Mouse (Mus musculus): ENCODE measurements around the gene Pip5k1a. TPM values are rescaled to one million over a fixed set of nuclear protein-coding genes. Genes with fewer than 3 reads are reported as not detected.
A peak's percentile ranks its signal among the peaks of the same experiment; 100 is the strongest.
"Not testable (repeated sequence)": the region's sequence is repeated elsewhere in the genome, so short reads cannot be mapped to it uniquely, and the experiment has no call there.

Pip5k1a gene
- total RNA-seq (2015; ENCODE audit: low replicate concordance): 31.5 and 42.4 TPM in 2 replicates
- 71.0 and 81.5 TPM in 2 replicates for total RNA-seq (2017; ENCODE audit: low replicate concordance)

DNA sequence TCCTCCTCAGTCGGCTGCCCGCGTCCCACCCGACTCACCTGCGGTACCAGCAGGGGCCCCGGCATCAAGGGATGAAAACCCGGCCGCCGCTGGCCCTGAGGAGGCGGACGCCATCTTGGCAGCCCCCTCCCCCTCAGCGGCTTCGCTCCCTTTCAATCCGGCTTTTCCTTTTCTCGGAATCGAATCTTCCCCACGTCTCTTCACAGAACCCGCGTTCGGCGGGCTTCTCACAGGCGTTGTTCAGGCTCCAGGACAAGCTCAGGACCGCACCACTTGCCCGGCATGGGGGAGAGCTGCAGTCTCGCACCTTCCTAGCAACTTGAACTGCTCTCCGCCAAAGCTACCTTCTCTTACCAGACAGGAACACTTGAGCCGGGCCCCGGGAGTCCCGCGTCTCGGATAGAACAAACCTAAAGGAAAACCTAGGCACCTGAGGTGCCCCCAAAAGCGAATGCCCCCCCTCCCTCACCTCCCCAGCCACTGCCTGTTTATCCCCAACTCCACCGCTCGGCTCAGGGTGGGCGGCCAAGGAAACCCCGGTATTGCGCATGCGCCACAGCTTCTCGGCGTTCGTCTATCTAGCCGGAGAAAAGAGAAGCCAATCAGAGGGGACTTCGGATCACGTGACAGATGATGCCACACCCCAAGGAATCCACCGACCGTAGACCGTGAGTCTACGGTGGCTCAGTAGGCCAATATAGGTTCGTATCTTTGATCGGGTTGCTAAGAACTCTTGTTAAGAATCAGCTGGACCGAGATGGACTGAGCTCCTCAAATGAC, at the start of gene Pip5k1a:
TSS of gene Pip5k1a (minus strand) at position 593 of the 780 bp plus-strand sequence.
- ATAC-seq (replicated peaks; ENCODE audit: low FRiP score, poor library complexity, severe bottlenecking): peak; percentile 77

- ATAC-seq (replicated peaks; ENCODE audit: low FRiP score, poor library complexity, severe bottlenecking): peak; percentile 83
Measured at GRCm38 (mm10) chr3:95153874-95154273, 47.1 kb upstream of the Pip5k1a start.

- no peak for ATAC-seq (replicated peaks; ENCODE audit: low FRiP score, poor library complexity, severe bottlenecking)
Measured at GRCm38 (mm10) chr3:95147924-95148323, 41.2 kb upstream of the Pip5k1a start.

GRCm38 (mm10) chr3:95142617-95143011, 35.9 kb upstream of the Pip5k1a start:
- ATAC-seq (replicated peaks; ENCODE audit: low FRiP score, poor library complexity, severe bottlenecking): peak; percentile 88

DNA sequence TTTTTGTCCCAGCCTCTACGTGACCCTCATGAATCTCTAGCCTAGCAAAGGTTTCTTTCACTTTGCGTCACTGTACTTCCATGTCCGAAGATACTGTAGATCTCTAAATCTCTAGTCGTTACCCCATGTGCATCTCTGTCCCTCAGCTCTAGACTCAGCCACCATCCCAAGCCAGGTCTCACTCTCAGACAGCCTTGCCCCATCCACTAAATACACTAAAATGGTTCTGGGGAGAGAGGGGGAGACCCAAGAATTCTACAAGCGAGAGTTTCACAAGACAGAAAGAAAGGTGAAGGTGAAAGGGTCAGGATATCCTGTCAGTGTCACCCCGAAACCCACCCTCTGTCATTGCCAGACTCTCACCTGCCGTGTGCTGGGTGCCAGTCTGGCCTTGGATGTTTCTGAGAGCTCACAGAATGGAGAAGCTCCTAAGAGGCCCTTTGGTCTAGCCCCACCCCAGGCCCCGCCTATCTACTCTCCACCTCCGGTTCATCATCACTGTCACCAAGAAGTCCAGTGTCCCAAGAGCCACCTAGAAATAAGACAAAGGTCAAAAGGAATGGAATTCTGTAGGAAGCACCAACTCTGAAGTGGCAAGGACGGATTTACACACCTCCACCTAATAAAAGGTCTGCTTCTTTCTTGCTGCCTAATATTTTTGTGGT, 35.4 kb upstream of the Pip5k1a start, which contains the start of gene Tnfaip8l2:
TSS of gene Tnfaip8l2 (minus strand) at position 409 of the 665 bp plus-strand sequence.
- peak; percentile 81 for ATAC-seq (replicated peaks; ENCODE audit: low FRiP score, poor library complexity, severe bottlenecking)

DNA sequence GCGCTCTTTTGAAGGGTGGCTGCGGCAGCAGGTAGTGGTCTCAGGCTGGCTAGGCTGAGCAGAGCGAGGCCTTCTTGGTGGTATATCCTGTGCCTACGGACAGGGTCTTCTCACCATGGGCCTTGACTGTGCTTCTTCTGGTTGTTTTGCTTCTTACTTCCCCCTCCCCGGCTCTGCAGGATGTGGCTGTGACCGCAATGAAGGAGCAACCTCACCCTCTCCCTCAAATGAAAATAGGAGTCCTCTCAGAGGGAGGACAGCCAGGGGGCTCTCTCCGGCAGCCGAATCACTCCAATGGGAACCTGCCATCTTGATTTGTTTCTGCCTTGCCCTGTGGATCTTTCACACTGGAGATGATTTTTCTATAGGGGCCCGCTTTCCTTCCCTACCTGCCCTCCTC, 34.7 kb upstream of the Pip5k1a start:
- ATAC-seq (replicated peaks; ENCODE audit: low FRiP score, poor library complexity, severe bottlenecking): no peak

DNA sequence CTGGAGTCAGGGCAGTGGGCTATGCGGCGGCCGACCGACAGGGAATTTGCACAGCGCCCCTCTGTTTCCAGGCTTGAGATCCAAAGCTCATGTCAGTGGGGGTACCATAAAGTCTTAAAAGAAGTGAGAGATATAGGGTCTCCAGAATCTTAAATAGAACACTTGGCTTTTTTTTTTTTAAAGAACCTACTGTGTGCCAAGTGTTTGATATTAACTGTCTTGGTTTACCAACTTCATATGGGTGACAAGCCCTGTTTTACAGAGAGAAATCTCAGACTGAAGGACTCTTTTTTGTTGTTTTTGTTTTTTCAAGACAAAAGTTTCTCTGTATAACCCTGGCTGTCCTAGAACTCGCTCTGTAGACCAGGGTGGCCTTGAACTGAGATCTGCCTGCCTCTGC, 34.1 kb upstream of the Pip5k1a start:
- ATAC-seq (replicated peaks; ENCODE audit: low FRiP score, poor library complexity, severe bottlenecking): no peak

DNA sequence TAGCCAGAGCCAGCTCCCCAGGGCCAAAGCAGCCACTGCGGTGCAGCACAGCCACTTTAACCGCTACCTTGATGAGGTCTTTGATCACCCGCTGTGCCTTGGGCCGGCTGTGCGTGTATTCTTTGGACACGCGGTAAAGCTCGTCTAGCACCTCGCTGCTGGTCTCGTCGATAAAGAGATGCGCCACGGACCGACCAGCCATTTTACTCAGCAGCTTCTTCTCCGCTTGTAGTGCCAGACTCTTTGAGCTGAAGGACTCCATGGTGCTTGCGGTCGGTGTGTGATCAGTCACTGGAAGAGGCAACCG, 33.5 kb upstream of the Pip5k1a start:
- no peak for ATAC-seq (replicated peaks; ENCODE audit: low FRiP score, poor library complexity, severe bottlenecking)

DNA sequence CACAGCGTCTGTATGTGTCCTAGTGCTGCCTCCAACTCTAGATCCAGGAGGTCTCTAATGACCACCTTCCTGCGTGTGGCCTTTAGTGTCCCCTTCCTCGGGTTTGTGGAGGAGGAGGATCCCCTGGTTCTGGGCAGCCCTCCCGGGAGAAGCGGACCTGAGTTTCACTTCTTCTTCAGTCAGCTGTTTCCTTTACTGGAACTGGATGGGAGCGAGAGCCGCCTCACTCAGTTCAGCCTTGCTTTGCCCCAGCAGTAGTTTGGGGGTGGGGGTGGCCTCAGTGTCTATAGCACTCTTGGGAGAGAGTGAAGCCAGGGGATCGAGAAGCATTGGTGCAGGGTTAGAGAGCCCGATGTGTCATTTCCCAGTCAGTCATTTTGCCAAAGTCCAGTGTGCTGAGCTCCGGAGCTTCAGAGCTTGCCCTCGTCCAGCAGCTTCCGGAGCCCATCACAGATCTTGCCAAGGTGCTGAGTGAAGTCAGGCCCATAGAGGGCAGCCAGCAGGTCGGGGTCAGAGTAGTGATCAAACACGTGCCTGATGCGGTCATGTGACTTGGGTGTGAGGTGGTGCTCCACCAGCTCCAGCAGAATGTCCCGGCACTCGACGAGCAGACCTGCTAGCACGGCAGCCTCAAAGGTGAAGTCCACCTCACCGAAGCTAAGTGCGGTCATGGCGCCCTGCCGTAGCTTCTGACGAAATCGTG, 33.0 kb upstream of the Pip5k1a start:
- ATAC-seq (replicated peaks; ENCODE audit: low FRiP score, poor library complexity, severe bottlenecking): no peak

- no peak for ATAC-seq (replicated peaks; ENCODE audit: low FRiP score, poor library complexity, severe bottlenecking)
Measured at GRCm38 (mm10) chr3:95136336-95136735, 29.6 kb upstream of the Pip5k1a start.

GRCm38 (mm10) chr3:95135433-95136052, 28.8 kb upstream of the Pip5k1a start:
- ATAC-seq (replicated peaks; ENCODE audit: low FRiP score, poor library complexity, severe bottlenecking): no peak

- ATAC-seq (replicated peaks; ENCODE audit: low FRiP score, poor library complexity, severe bottlenecking): peak; percentile 52
Measured at GRCm38 (mm10) chr3:95135023-95135422, 28.3 kb upstream of the Pip5k1a start.

- peak; percentile 56 for ATAC-seq (replicated peaks; ENCODE audit: low FRiP score, poor library complexity, severe bottlenecking)
Measured at GRCm38 (mm10) chr3:95134133-95134532, 27.4 kb upstream of the Pip5k1a start.

GRCm38 (mm10) chr3:95133680-95134101, 27.0 kb upstream of the Pip5k1a start, which contains the start of the genes Scnm1 and Lysmd1:
Scnm1 (minus strand) TSS chr3:95134011.
Lysmd1 (plus strand) TSS chr3:95134088.
- ATAC-seq (replicated peaks; ENCODE audit: low FRiP score, poor library complexity, severe bottlenecking): peak; percentile 93

GRCm38 (mm10) chr3:95133176-95133575, 26.4 kb upstream of the Pip5k1a start:
- ATAC-seq (replicated peaks; ENCODE audit: low FRiP score, poor library complexity, severe bottlenecking): 0 out of 2 replicates have a peak, but pooled peaks have one; percentile 3

GRCm38 (mm10) chr3:95132389-95132788, 25.7 kb upstream of the Pip5k1a start:
- ATAC-seq (replicated peaks; ENCODE audit: low FRiP score, poor library complexity, severe bottlenecking): not testable (repeated sequence)

GRCm38 (mm10) chr3:95130081-95130480, 23.4 kb upstream of the Pip5k1a start:
- no peak for ATAC-seq (replicated peaks; ENCODE audit: low FRiP score, poor library complexity, severe bottlenecking)

DNA sequence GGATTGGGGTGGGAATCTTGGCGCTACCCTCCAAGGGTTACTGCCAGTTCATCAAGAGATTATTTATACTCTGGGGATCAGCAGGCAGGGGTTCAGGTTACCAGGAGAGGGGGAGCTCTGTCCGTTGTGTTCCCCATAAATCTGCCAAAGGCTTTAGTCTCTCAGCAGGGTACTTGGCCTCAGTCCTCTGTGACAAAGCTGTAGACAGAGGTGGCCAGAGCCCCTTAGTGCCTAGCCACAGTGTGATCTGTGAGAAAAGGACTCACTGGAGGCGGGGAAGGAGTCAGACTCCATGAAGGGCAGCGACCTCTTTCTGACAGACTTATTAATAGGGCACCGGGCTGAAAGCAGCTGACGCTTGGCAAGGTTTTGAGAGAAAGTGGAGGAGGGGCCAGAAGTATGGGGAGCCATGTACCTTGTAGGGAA, 22.5 kb upstream of the Pip5k1a start:
- no peak for ATAC-seq (replicated peaks; ENCODE audit: low FRiP score, poor library complexity, severe bottlenecking)

- ATAC-seq (replicated peaks; ENCODE audit: low FRiP score, poor library complexity, severe bottlenecking): no peak
Measured at GRCm38 (mm10) chr3:95124972-95125371, 18.2 kb upstream of the Pip5k1a start.

DNA sequence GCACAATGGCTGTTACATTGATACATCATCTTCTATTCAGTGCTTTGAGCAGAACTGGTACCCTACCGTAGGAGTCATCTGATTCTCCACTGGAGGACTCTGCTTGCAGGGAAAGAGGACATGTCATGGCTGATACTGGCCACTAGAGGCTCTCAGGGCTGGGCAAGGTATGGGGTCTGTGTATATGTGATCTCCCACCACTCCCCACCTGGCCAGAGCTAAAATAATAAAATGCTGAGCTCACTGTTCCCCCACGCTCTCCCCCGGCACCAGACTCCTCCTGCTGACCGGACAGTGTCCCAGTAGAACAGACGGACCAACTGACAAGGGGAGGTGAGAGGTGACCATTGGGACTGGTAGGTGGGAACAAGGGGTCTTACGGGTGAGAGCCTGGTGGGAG, 17.5 kb upstream of the Pip5k1a start, which contains the start of gene Tmod4:
TSS of gene Tmod4 (plus strand) at position 231 of the 400 bp plus-strand sequence.
- peak; percentile 63 for ATAC-seq (replicated peaks; ENCODE audit: low FRiP score, poor library complexity, severe bottlenecking)
